Mouse (Mus musculus) lung, postnatal 0 days (tissue): ENCODE results near the gene Lrig3.

Experiments used
- CTCF ChIP-seq: IDR thresholded peaks from 2 replicates; pipeline ENCODE4 v1.5.1; 2016; ENCODE audit warnings: antibody characterized with exemption, mild to moderate bottlenecking
- EP300 ChIP-seq: IDR thresholded peaks from 2 replicates; pipeline ENCODE4 v1.6.1; 2016; ENCODE audit warnings: antibody characterized with exemption, mild to moderate bottlenecking, control low read depth

DNA sequence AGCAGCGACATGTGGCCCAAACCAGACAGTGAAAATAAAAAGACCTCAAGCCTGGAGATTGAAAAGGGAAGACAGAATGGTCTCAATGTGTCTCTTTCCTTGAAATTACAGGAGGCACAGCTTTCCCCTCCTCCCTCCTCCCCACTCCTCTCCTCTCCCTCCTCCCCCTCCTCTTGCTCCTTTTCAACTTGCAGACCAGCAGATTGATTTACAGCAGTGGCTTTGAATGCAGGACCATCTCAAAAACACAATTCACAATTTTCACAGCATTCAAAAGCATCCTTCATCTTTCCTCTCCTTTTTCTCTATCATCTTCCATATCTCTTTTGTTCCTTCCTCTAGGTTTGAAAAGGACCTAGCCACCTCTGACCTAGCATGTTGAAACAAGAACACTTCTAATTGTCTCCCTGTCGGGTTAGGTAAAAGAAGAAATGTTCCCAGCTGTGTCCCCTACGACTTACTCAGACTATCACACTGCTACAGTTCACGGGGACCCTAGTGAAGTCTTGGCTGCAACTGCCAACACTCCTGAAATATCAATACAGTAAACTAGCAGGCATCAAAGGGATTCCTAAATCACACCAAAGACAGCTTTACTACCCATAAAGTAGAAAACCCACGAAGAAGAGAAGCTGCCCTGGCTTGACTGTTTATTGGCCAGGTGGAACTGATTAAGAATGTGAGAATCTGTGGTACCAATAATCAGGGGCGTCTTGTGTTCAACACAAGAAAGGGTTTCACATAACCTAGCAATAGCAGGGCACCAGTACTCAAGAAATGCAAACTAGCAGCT is 44.1 kb upstream of the Lrig3 start:
- TF ChIP-seq CTCF, result no peak
- TF ChIP-seq EP300, result no peak
